Mouse (Mus musculus): ENCODE measurements at regions not wholly inside any gene's neighbourhood (a gene's known extent, or its start where the extent isn't known, plus 50 kb on each side); places are given as distances from the start of the nearest gene placed in this dataset.

DNA sequence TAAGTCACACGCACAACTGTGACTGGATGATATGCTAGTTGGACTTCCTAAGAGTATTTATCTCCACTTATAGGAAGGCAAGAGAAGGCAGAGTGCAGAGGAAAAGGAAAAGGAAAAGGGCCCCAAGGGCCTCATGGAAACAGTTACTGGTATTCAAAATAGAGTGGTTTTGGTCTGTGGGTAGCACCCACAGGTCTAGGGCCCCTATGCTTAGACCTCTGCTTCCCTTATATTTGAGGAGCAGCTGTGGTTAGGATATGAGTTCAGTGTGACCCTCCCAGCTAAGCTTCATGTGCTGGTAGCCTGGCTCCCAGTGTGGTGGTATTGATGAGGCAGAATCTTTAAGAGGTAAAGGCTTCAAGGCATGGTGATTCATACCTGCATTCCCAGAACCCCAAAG lies 163.3 kb upstream of the Gm9833 start:
- H3K4me3 ChIP-seq (replicated peaks; ENCODE audit: control insufficient read depth, low read depth, low read length), result no peak overlapping the region
- H3K4me1 ChIP-seq (ENCODE audit: control insufficient read depth, insufficient read depth, low read length), result no peaks in the 10 kb centered on the region; the same call in 1 of the 2 replicates
- WGBS, result 45% methylated on average over 1 of the region's 1 CpGs
- TF ChIP-seq CTCF (IDR thresholded peaks at IDR 0.05; ENCODE audit: control insufficient read depth, insufficient read depth, low read length) (no peak), POLR2A (IDR thresholded peaks at IDR 0.05; ENCODE audit: borderline replicate concordance, control insufficient read depth, low read depth, low read length) (no peak)
- H3K27ac ChIP-seq (ENCODE audit: control insufficient read depth, insufficient read depth, low read depth, low read length, poor library complexity), result no peak overlapping the region

DNA sequence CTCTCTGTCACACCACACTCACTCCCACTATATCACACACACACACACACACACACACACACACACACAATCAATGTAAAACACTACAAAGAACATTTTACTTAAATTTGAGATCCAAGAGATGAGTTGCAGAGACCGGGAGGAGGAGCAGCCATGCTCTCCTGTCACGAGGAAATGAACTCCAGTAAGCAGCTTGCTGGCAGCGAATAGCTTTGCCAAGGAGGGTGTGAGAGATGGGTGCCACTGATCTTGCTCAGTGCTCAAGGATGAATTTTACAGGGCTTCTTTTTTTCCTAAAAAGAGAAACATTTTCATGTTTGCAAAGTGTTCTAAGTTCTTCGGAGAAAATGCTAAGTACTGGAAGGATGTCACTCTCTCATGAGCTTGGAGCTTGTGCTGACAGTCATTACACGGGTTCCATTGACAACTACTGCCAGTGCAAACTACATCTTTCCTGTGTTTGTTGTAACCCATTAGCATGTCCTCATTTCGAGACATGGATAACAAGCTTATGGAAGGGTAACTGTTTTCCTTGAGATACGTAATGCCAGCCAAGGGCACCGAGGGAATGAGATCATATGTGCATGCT lies 151.0 kb upstream of the Gm9833 start:
- 75% methylated on average over 8 of the region's 8 CpGs for WGBS
- TF ChIP-seq POLR2A (IDR thresholded peaks at IDR 0.05; ENCODE audit: borderline replicate concordance, control insufficient read depth, low read depth, low read length) (no peak), CTCF (IDR thresholded peaks at IDR 0.05; ENCODE audit: control insufficient read depth, insufficient read depth, low read length) (no peak)
- Histone ChIP-seq H3K4me1 (ENCODE audit: control insufficient read depth, insufficient read depth, low read length) (peaks cover 2% of the 10 kb centered on the region), H3K4me3 (replicated peaks; ENCODE audit: control insufficient read depth, low read depth, low read length) (no peak overlapping the region), H3K27ac (ENCODE audit: control insufficient read depth, insufficient read depth, low read depth, low read length, poor library complexity) (no peak overlapping the region)

DNA sequence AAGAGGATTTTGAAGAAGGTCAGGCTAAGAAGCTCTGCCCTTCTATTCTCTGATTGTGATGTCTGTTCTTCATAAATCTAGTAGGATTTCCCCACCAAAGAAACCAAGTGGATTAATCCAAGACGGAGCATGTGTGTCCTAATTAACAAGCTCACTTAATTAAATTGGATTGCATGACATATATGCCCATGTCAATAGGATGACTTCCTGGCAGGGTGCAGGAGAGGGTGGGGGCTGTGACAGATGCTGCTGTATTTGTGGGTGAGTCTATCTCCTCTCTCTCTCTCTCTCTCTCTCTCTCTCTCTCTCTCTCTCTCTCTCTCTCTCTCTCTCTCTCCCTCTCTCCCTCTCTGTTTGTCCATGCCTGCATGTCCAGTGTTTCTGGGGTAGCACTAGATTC lies 149.3 kb upstream of the Gm9833 start:
- 82% methylated on average over 1 of the region's 1 CpGs for WGBS
- Histone ChIP-seq H3K27ac (ENCODE audit: control insufficient read depth, insufficient read depth, low read depth, low read length, poor library complexity) (no peak overlapping the region), H3K4me1 (ENCODE audit: control insufficient read depth, insufficient read depth, low read length) (peaks cover 2% of the 10 kb centered on the region), H3K4me3 (replicated peaks; ENCODE audit: control insufficient read depth, low read depth, low read length) (no peak overlapping the region)
- TF ChIP-seq POLR2A (IDR thresholded peaks at IDR 0.05; ENCODE audit: borderline replicate concordance, control insufficient read depth, low read depth, low read length) (no peak), CTCF (IDR thresholded peaks at IDR 0.05; ENCODE audit: control insufficient read depth, insufficient read depth, low read length) (no peak)

DNA sequence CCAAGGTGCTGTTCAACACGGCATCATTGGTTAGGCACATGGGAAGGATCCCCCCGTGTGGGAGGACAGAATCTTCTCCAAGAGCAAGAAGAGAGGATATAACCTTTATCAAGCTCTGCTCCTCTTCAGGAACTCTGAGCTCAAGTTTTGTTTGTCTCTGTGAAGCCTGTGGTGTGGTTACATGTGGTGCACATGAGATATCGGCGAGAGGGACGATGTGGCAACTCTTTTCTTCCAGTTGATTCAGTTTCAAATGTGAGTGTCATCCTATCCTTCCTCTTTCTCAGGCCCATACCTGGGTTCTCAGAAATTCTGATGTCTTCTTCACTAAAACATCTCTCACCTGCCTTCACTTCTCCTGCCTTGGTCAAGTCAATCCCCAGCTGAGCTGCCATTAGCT lies 145.3 kb upstream of the Gm9833 start:
- TF ChIP-seq CTCF (IDR thresholded peaks at IDR 0.05; ENCODE audit: control insufficient read depth, insufficient read depth, low read length), result no peak
- TF ChIP-seq POLR2A (IDR thresholded peaks at IDR 0.05; ENCODE audit: borderline replicate concordance, control insufficient read depth, low read depth, low read length), result no peak
- 6% methylated on average over 5 of the region's 5 CpGs for WGBS
- Histone ChIP-seq H3K27ac (ENCODE audit: control insufficient read depth, insufficient read depth, low read depth, low read length, poor library complexity) (peak overlapping the region; percentile 14; the same call in 1 of the 2 replicates), H3K4me1 (ENCODE audit: control insufficient read depth, insufficient read depth, low read length) (peaks cover 2% of the 10 kb centered on the region), H3K4me3 (replicated peaks; ENCODE audit: control insufficient read depth, low read depth, low read length) (no peak overlapping the region)

DNA sequence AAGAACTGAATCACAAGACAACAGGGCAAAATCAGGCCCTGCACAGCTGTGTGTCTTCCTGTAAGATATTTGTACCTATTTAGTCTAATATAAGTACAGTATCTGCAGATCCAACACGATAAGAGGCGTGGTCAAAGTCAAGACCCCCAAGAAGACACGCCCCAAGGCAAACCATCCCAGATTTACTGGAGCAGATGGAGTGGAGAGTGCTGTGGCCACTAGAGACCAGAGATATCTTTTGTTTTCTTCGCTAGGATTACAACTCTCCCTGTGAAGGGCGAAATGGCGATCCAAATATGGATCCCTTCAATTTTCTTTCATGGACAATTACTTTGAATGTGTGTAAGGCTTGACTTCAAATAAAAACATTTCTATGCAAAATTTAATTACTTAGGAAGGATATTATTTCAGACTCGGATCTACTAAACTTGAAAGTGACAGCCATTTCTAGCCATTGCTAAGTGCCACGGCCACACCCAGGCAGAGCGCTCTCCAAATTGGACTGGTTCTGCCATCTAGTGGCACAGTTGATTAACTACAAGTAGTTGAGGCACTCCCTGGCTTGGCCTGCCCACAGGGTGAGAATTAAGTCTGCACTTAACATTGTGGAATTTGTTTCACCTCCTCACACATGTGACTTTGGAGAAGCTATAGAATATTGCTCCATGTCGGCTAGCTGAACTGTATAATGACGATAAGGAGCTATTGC lies 140.4 kb upstream of the Gm9833 start:
- no peak overlapping the region for H3K27ac ChIP-seq (ENCODE audit: control insufficient read depth, insufficient read depth, low read depth, low read length, poor library complexity)
- no peak overlapping the region for H3K4me3 ChIP-seq (replicated peaks; ENCODE audit: control insufficient read depth, low read depth, low read length)
- TF ChIP-seq CTCF (IDR thresholded peaks at IDR 0.05; ENCODE audit: control insufficient read depth, insufficient read depth, low read length), result peak; percentile 95
- TF ChIP-seq POLR2A (IDR thresholded peaks at IDR 0.05; ENCODE audit: borderline replicate concordance, control insufficient read depth, low read depth, low read length), result no peak
- 48% methylated on average over 11 of the region's 11 CpGs for WGBS
- peaks cover 1% of the 10 kb centered on the region; the same call in 1 of the 2 replicates for H3K4me1 ChIP-seq (ENCODE audit: control insufficient read depth, insufficient read depth, low read length)

DNA sequence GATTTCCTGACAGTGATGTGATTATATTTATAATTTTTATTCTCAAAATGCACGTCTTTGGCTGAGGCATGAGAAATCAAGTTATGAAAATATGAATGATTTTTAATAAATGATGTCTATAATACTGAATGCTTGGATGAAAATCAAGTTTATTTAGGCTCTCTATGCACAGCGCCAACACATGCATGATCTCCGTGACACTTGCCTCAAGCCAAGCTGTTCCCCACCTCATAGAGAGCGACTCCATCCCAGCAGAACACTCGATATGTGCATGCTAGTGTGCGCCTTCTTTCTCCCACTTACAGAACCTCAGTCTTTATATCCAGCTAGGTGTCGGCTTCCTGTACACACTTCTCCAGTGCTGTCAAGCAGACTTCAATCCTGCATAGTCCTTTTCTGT lies 139.8 kb upstream of the Gm9833 start:
- no peak for TF ChIP-seq CTCF (IDR thresholded peaks at IDR 0.05; ENCODE audit: control insufficient read depth, insufficient read depth, low read length)
- TF ChIP-seq POLR2A (IDR thresholded peaks at IDR 0.05; ENCODE audit: borderline replicate concordance, control insufficient read depth, low read depth, low read length), result no peak
- Histone ChIP-seq H3K4me3 (replicated peaks; ENCODE audit: control insufficient read depth, low read depth, low read length) (no peak overlapping the region), H3K4me1 (ENCODE audit: control insufficient read depth, insufficient read depth, low read length) (peaks cover 1% of the 10 kb centered on the region; the same call in 1 of the 2 replicates), H3K27ac (ENCODE audit: control insufficient read depth, insufficient read depth, low read depth, low read length, poor library complexity) (no peak overlapping the region)
- 72% methylated on average over 7 of the region's 7 CpGs for WGBS

DNA sequence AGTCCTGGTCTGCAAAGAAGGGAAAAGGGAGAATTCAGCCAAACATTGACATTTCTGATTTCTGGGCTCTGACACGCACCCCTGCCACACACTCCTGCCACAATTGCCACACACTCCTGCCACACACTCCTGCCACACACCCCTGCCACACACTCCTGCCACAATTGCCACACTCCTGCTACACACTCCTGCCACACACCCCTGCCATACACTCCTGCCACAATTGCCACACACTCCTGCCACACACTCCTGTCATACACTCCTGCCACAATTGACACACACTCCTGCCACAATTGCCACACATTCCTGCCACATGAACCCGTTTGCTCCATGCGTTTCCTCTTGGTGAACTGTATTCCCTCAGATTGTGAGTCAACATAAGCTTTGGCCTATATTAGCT lies 130.0 kb upstream of the Gm9833 start:
- H3K4me1 ChIP-seq (ENCODE audit: control insufficient read depth, insufficient read depth, low read length), result peaks cover 4% of the 10 kb centered on the region; the same call in 1 of the 2 replicates
- 49% methylated on average over 3 of the region's 3 CpGs for WGBS
- H3K4me3 ChIP-seq (replicated peaks; ENCODE audit: control insufficient read depth, low read depth, low read length), result no peak overlapping the region
- TF ChIP-seq CTCF (IDR thresholded peaks at IDR 0.05; ENCODE audit: control insufficient read depth, insufficient read depth, low read length) (no peak), POLR2A (IDR thresholded peaks at IDR 0.05; ENCODE audit: borderline replicate concordance, control insufficient read depth, low read depth, low read length) (no peak)
- no peak overlapping the region for H3K27ac ChIP-seq (ENCODE audit: control insufficient read depth, insufficient read depth, low read depth, low read length, poor library complexity)

DNA sequence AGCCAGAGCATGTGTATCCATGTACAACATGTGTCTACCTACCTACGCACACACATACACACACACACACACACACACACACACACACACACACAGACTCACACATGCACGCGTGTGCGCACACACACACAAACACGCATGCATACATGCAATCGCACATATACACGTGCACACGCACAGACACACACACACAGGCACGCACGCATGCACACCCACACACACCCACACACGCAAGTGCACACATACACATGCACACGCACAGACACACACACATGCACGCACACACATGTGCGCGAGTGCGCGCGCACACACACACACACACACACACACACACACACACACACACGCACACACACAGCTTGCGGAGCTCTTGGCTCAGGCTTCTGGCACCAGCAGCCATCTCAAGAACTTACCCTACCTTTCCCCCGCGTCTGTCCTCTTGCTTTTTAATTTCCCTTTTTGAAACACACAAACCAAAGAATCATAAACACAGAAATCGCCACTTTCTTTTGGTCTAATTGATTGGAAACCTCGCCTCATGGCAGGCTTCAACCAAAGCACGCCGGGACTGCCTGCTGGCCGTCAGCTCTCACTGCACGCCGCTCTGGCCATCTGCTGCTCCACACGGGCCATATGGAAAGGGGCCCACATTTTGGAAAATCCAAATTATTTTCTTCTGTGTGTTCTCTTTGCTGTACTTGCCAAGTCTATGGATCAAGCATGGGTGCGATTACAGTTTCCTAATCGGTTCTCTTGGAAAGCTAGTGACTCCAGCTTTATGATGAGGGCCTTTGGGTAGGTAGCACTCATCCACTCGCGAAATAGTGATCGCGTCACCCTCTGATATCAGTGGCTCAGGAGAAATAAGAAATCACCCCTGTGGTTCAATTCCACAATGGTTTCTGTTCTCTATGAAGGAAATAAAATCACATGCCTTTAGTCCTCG lies 127.9 kb upstream of the Gm9833 start:
- 89% methylated on average over 37 of the region's 37 CpGs for WGBS
- Histone ChIP-seq H3K4me1 (ENCODE audit: control insufficient read depth, insufficient read depth, low read length) (peaks cover 4% of the 10 kb centered on the region; the same call in 1 of the 2 replicates), H3K27ac (ENCODE audit: control insufficient read depth, insufficient read depth, low read depth, low read length, poor library complexity) (no peak overlapping the region), H3K4me3 (replicated peaks; ENCODE audit: control insufficient read depth, low read depth, low read length) (no peak overlapping the region)
- TF ChIP-seq CTCF (IDR thresholded peaks at IDR 0.05; ENCODE audit: control insufficient read depth, insufficient read depth, low read length) (no peak), POLR2A (IDR thresholded peaks at IDR 0.05; ENCODE audit: borderline replicate concordance, control insufficient read depth, low read depth, low read length) (no peak)

Data from bone marrow, adult 2 months (tissue).